Comparison of ENCODE assay signal across 19 mouse cellular contexts in genomic region chr13:98872273-98872847, GRCm38 (mm10). TPM values are rescaled to one million over a fixed set of nuclear protein-coding genes. Genes with fewer than 3 reads are reported as not detected.
DNase-seq lines count a peak whose midpoint lies in the region; ATAC-seq and TF ChIP-seq lines count a peak whose summit lies in the region.
"Had no signal": no experiment of that assay in that cellular context is flagged by ENCODE, and none has a peak within 500 bp of the region (broad histone marks: within the 10 kb centered on the region; RNA-seq: fewer than 3 reads in every experiment).

No protein-coding gene starts in this region.

- H3K36me3 ChIP-seq in hindbrain, embryonic 13.5 days: peaks cover 72% of the 10 kb centered on the region
- H3K36me3 ChIP-seq in hindbrain, embryonic 11.5 days (ENCODE audit: control insufficient read depth, insufficient read depth, low read length): peaks cover 7% of the 10 kb centered on the region; the same call in 1 of the 2 replicates
- H3K36me3 ChIP-seq in midbrain, embryonic 16.5 days (ENCODE audit: control insufficient read depth, insufficient read depth, low read length): peaks cover 28% of the 10 kb centered on the region

- peak overlapping the region; percentile 5; the same call in 1 of the 2 replicates for H3K27ac ChIP-seq in hindbrain, embryonic 13.5 days
- no peak overlapping the region for H3K27ac ChIP-seq in hindbrain, embryonic 11.5 days (ENCODE audit: low read depth, low read length)
- peak overlapping the region; percentile 60 for H3K27ac ChIP-seq in midbrain, embryonic 16.5 days (ENCODE audit: low read length)
- H3K27ac ChIP-seq: embryonic facial prominence, embryonic 12.5 days; hindbrain, embryonic 15.5 days; limb, embryonic 13.5 days; liver, embryonic 15.5 days had no signal

- no peaks in the 10 kb centered on the region for H3K9me3 ChIP-seq in hindbrain, embryonic 13.5 days
- no peaks in the 10 kb centered on the region for H3K9me3 ChIP-seq in hindbrain, embryonic 11.5 days (ENCODE audit: control insufficient read depth, low read length)
- no peaks in the 10 kb centered on the region for H3K9me3 ChIP-seq in midbrain, embryonic 16.5 days (replicated peaks; ENCODE audit: control insufficient read depth, low read length, poor library complexity, severe bottlenecking)
- H3K9me3 ChIP-seq: embryonic facial prominence, embryonic 12.5 days; hindbrain, embryonic 15.5 days; limb, embryonic 13.5 days; liver, embryonic 15.5 days; megakaryocyte, embryonic 14.5 days had no signal

- no peak for TF ChIP-seq CTCF in brain, embryonic 14.5 days (IDR thresholded peaks at IDR 0.05; ENCODE audit: borderline replicate concordance, extremely low read depth, insufficient read depth, insufficient read length)

- H3K4me1 ChIP-seq in hindbrain, embryonic 13.5 days (replicated peaks): no peaks in the 10 kb centered on the region; the same call in 1 of the 2 replicates
- H3K4me1 ChIP-seq in hindbrain, embryonic 11.5 days (replicated peaks; ENCODE audit: control insufficient read depth, insufficient read depth, low read length): no peaks in the 10 kb centered on the region
- peaks cover 6% of the 10 kb centered on the region for H3K4me1 ChIP-seq in midbrain, embryonic 16.5 days (ENCODE audit: control insufficient read depth, insufficient read depth, low read length)
- H3K4me1 ChIP-seq: embryonic facial prominence, embryonic 12.5 days; limb, embryonic 13.5 days had no signal

- no peak for ATAC-seq in hindbrain, embryonic 13.5 days (ENCODE audit: low FRiP score)
- no peak for ATAC-seq in hindbrain, embryonic 11.5 days (ENCODE audit: low FRiP score)
- peak; percentile 33 for ATAC-seq in megakaryocyte, adult 5-6 weeks (ENCODE audit: poor library complexity, severe bottlenecking)
- ATAC-seq in midbrain, embryonic 16.5 days: peak; percentile 63
- ATAC-seq: intestine, postnatal 0 days had no signal

- DNase-seq in hindbrain, embryonic 11.5 days (ENCODE audit: low spot score): no peak
- peak; percentile 52 for DNase-seq in brain, embryonic 14.5 days (ENCODE audit: low read depth)
- no peak for DNase-seq in frontal cortex, postnatal 10 days (ENCODE audit: low spot score in 2 of 2)
- DNase-seq in cerebellum, postnatal 4 days (ENCODE audit: low spot score in 2 of 2): no peak
- DNase-seq: adrenal gland, adult 2 months; cerebellum, adult 9-10 months; gastrocnemius, postnatal 25 days; layer of hippocampus, postnatal 36 days; right cerebral cortex, postnatal 4 days had no signal

- no peak overlapping the region for H3K9ac ChIP-seq in hindbrain, embryonic 13.5 days
- H3K9ac ChIP-seq in hindbrain, embryonic 11.5 days (ENCODE audit: low read depth, low read length): no peak overlapping the region
- no peak overlapping the region for H3K9ac ChIP-seq in midbrain, embryonic 16.5 days (ENCODE audit: low read depth, low read length)
- H3K9ac ChIP-seq: embryonic facial prominence, embryonic 12.5 days; hindbrain, embryonic 15.5 days; limb, embryonic 13.5 days; liver, embryonic 15.5 days had no signal

- no peaks in the 10 kb centered on the region for H3K27me3 ChIP-seq in hindbrain, embryonic 13.5 days
- no peaks in the 10 kb centered on the region for H3K27me3 ChIP-seq in hindbrain, embryonic 11.5 days (ENCODE audit: control insufficient read depth, insufficient read depth, low read length)
- no peaks in the 10 kb centered on the region for H3K27me3 ChIP-seq in midbrain, embryonic 16.5 days (ENCODE audit: control insufficient read depth, insufficient read depth, low read depth, low read length)
- H3K27me3 ChIP-seq: embryonic facial prominence, embryonic 12.5 days; hindbrain, embryonic 15.5 days; limb, embryonic 13.5 days; liver, embryonic 15.5 days; megakaryocyte, embryonic 14.5 days had no signal

- 64% methylated on average over 7 of the region's 7 CpGs for WGBS in hindbrain, embryonic 13.5 days
- WGBS in hindbrain, embryonic 11.5 days: 78% methylated on average over 7 of the region's 7 CpGs
- WGBS in midbrain, embryonic 16.5 days: 15% methylated on average over 7 of the region's 7 CpGs

- no peak overlapping the region for H3K4me3 ChIP-seq in hindbrain, embryonic 13.5 days
- no peak overlapping the region for H3K4me3 ChIP-seq in hindbrain, embryonic 11.5 days (ENCODE audit: low read depth, low read length)
- no peak overlapping the region for H3K4me3 ChIP-seq in midbrain, embryonic 16.5 days (ENCODE audit: low read depth, low read length)
- H3K4me3 ChIP-seq: embryonic facial prominence, embryonic 12.5 days; erythroblast, embryonic 14.5 days; hindbrain, embryonic 15.5 days; limb, embryonic 13.5 days; liver, embryonic 15.5 days; megakaryocyte, embryonic 14.5 days had no signal

- H3K4me2 ChIP-seq in hindbrain, embryonic 13.5 days: no peak overlapping the region
- no peak overlapping the region for H3K4me2 ChIP-seq in hindbrain, embryonic 11.5 days (replicated peaks; ENCODE audit: low read depth, low read length)
- H3K4me2 ChIP-seq in midbrain, embryonic 16.5 days (ENCODE audit: low read length): no peak overlapping the region
- H3K4me2 ChIP-seq: embryonic facial prominence, embryonic 12.5 days; hindbrain, embryonic 15.5 days; limb, embryonic 13.5 days; liver, embryonic 15.5 days had no signal

- no peak for TF ChIP-seq POLR2A in brain, embryonic 14.5 days (IDR thresholded peaks at IDR 0.05; ENCODE audit: borderline replicate concordance, extremely low read depth, insufficient read depth, insufficient read length, poor library complexity, severe bottlenecking)

RNA-seq across cellular contexts. Expression of gene Tnpo1, which starts 53.8 kb away (rescaled TPM):
- polyA plus RNA-seq in hindbrain, embryonic 13.5 days (2015; fragmentation: Nextera tagmentation; extraction: Ambion mirVana): 59.5 and 62.5 TPM in 2 replicates
- polyA plus RNA-seq in hindbrain, embryonic 11.5 days (2014; fragmentation: Nextera tagmentation; extraction: Ambion mirVana): 66.9 and 124 TPM in 2 replicates
- 63.1 and 69.2 TPM in 2 replicates for polyA plus RNA-seq in brain, embryonic 14.5 days (2012; rRNA removed)
- 81.2 and 94.3 TPM in 2 replicates for total RNA-seq in megakaryocyte, adult 5-6 weeks (2015)
- 87.9 and 89.8 TPM in 2 replicates for total RNA-seq in megakaryocyte, adult 5-6 weeks (2017)
- 40.8 and 45.2 TPM in 2 replicates for polyA plus RNA-seq in midbrain, embryonic 16.5 days (2015; fragmentation: Nextera tagmentation; extraction: Ambion mirVana)

RNA-seq across cellular contexts. Expression of gene Fcho2, which starts 57.1 kb away (rescaled TPM):
- 29.4 and 31.4 TPM in 2 replicates for polyA plus RNA-seq in hindbrain, embryonic 13.5 days (2015; fragmentation: Nextera tagmentation; extraction: Ambion mirVana)
- polyA plus RNA-seq in hindbrain, embryonic 11.5 days (2014; fragmentation: Nextera tagmentation; extraction: Ambion mirVana): 28.5 and 35.5 TPM in 2 replicates
- 29.0 and 31.2 TPM in 2 replicates for polyA plus RNA-seq in brain, embryonic 14.5 days (2012; rRNA removed)
- 123 and 128 TPM in 2 replicates for total RNA-seq in megakaryocyte, adult 5-6 weeks (2015)
- total RNA-seq in megakaryocyte, adult 5-6 weeks (2017): 47.5 and 78.3 TPM in 2 replicates
- 23.0 and 27.4 TPM in 2 replicates for polyA plus RNA-seq in midbrain, embryonic 16.5 days (2015; fragmentation: Nextera tagmentation; extraction: Ambion mirVana)

Comparison
In these comparisons a context has a peak if more than half of its experiments do, and no peak if none do; other contexts are left out.
1. ATAC-seq: peak in megakaryocyte, adult 5-6 weeks (single experiment) and midbrain, embryonic 16.5 days (single experiment); none in hindbrain, embryonic 13.5 days (single experiment) and hindbrain, embryonic 11.5 days (single experiment).